ENCODE assay signal across 18 mouse cellular contexts in the genomic region with DNA sequence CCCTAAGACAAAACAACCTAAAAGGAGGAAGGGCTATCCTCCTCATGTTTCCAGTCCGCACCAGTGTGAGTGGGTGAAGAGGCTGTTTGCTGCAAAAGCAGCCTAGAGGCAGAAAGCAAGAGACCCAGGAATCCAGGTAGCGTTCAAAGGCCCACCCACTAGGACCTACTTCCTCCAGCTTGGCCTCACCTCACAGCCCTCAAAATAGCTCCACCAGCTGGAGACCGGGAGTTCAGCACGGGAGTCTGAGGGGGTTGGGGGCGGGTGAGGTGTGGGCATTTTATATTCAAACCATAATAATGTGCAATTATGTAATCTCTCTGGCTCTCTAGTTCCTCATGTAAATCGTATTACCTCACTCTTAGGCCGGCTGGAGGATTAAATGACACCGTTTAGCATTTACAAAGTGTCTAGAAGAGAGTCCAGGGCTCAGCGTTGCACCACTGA. TPM values are rescaled to one million over a fixed set of nuclear protein-coding genes. Genes with fewer than 3 reads are reported as not detected.
DNase-seq lines count a peak whose midpoint lies in the region; ATAC-seq and TF ChIP-seq lines count a peak whose summit lies in the region.
"Had no signal": no experiment of that assay in that cellular context is flagged by ENCODE, and none has a peak within 500 bp of the region (broad histone marks: within the 10 kb centered on the region; RNA-seq: fewer than 3 reads in every experiment).

No protein-coding gene starts in this region.

- peak; percentile 37; the same call in 1 of the 2 replicates for TF ChIP-seq CTCF in kidney, postnatal 0 days (IDR thresholded peaks at IDR 0.05; ENCODE audit: low read depth)
- TF ChIP-seq CTCF in heart, adult 2 months (IDR thresholded peaks at IDR 0.05), result no peak

- no peak overlapping the region for H3K27ac ChIP-seq in kidney, postnatal 0 days
- no peak overlapping the region for H3K27ac ChIP-seq in heart, adult 2 months
- H3K27ac ChIP-seq: embryonic facial prominence, embryonic 12.5 days; forebrain, embryonic 10.5 days; heart, embryonic 15.5 days; limb, embryonic 15.5 days; midbrain, embryonic 12.5 days had no signal

- no peak overlapping the region for H3K4me3 ChIP-seq in kidney, postnatal 0 days (replicated peaks; ENCODE audit: low read depth, low read length)
- no peak overlapping the region for H3K4me3 ChIP-seq in heart, adult 2 months
- H3K4me3 ChIP-seq: embryonic facial prominence, embryonic 12.5 days; forebrain, embryonic 10.5 days; heart, embryonic 15.5 days; limb, embryonic 15.5 days; midbrain, embryonic 12.5 days had no signal

- H3K27me3 ChIP-seq in kidney, postnatal 0 days (ENCODE audit: insufficient read depth, low read length), result no peaks in the 10 kb centered on the region
- H3K27me3 ChIP-seq in heart, adult 2 months (ENCODE audit: control insufficient read depth, insufficient read depth, low read length), result no peaks in the 10 kb centered on the region
- H3K27me3 ChIP-seq: heart, embryonic 15.5 days; limb, embryonic 15.5 days had no signal

- H3K36me3 ChIP-seq in kidney, postnatal 0 days (ENCODE audit: insufficient read depth, low read length), result no peaks in the 10 kb centered on the region
- no peaks in the 10 kb centered on the region for H3K36me3 ChIP-seq in heart, adult 2 months (ENCODE audit: control insufficient read depth, insufficient read depth, low read length)
- H3K36me3 ChIP-seq: embryonic facial prominence, embryonic 12.5 days; forebrain, embryonic 10.5 days; heart, embryonic 15.5 days; limb, embryonic 15.5 days; midbrain, embryonic 12.5 days had no signal

- no peak overlapping the region for H3K9ac ChIP-seq in kidney, postnatal 0 days (ENCODE audit: low read depth, low read length)
- no peak overlapping the region for H3K9ac ChIP-seq in heart, adult 2 months (ENCODE audit: low read depth, low read length)
- H3K9ac ChIP-seq: embryonic facial prominence, embryonic 12.5 days; heart, embryonic 15.5 days; limb, embryonic 15.5 days; midbrain, embryonic 12.5 days had no signal

- H3K4me2 ChIP-seq in kidney, postnatal 0 days (ENCODE audit: low read length), result no peak overlapping the region
- H3K4me2 ChIP-seq: embryonic facial prominence, embryonic 12.5 days; heart, embryonic 15.5 days; limb, embryonic 15.5 days; midbrain, embryonic 12.5 days had no signal

- no peak for TF ChIP-seq POLR2A in heart, adult 2 months (IDR thresholded peaks at IDR 0.05; ENCODE audit: insufficient read depth, low read depth, low read length)

- intact Hi-C loops in heart, adult 2 months (cut with DNase I), result no loop called here

- 44% methylated on average over 9 of the region's 9 CpGs for WGBS in kidney, postnatal 0 days
- 52% methylated on average over 9 of the region's 9 CpGs for WGBS in heart, adult 2 months

- no peaks in the 10 kb centered on the region for H3K4me1 ChIP-seq in kidney, postnatal 0 days (replicated peaks; ENCODE audit: insufficient read depth, low read length)
- H3K4me1 ChIP-seq in heart, adult 2 months (ENCODE audit: control insufficient read depth, insufficient read depth, low read length), result peaks cover 1% of the 10 kb centered on the region; the same call in 1 of the 2 replicates

- no peaks in the 10 kb centered on the region for H3K79me2 ChIP-seq in heart, adult 2 months (replicated peaks; ENCODE audit: control insufficient read depth, insufficient read depth, low read length)

- no peak for TF ChIP-seq EP300 in heart, adult 2 months (IDR thresholded peaks at IDR 0.05; ENCODE audit: insufficient read depth, low read depth, low read length)

- ATAC-seq in kidney, postnatal 0 days (replicated peaks; ENCODE audit: low FRiP score, low read depth), result no peak
- peak; percentile 68 for ATAC-seq in granulocyte monocyte progenitor cell, adult 5-6 weeks (replicated peaks; ENCODE audit: poor library complexity, severe bottlenecking)

- DNase-seq in kidney, postnatal 0 days (ENCODE audit: low spot score), result no peak
- DNase-seq in kidney, adult 9 months, result no peak
- peak; percentile 68 for DNase-seq in right cerebral cortex, adult 18-20 months
- no peak for DNase-seq in right cerebral cortex, postnatal 10 days (ENCODE audit: low spot score in 2 of 2)
- DNase-seq in R1 (ENCODE audit: low read depth, low spot score), result peak; percentile 21
- no peak for DNase-seq in heart, adult 2 months
- no peak for DNase-seq in layer of hippocampus, postnatal 10 days (ENCODE audit: low spot score in 2 of 2)
- DNase-seq: adrenal gland, adult 8-10 months; cerebellum, adult 18-20 months; heart, adult 18-20 months; lung, adult 18-20 months; lung, postnatal 4 days had no signal

- no peaks in the 10 kb centered on the region for H3K9me3 ChIP-seq in kidney, postnatal 0 days (replicated peaks; ENCODE audit: low read length)
- H3K9me3 ChIP-seq: embryonic facial prominence, embryonic 12.5 days; forebrain, embryonic 10.5 days; heart, embryonic 15.5 days; limb, embryonic 15.5 days; midbrain, embryonic 12.5 days had no signal

RNA-seq across cellular contexts. Expression of a gene that starts 20.7 kb away (rescaled TPM):
- polyA plus RNA-seq in kidney, postnatal 0 days (2015; fragmentation: Nextera tagmentation; extraction: Ambion mirVana), result 27.5 and 28.6 TPM in 2 replicates
- total RNA-seq in granulocyte monocyte progenitor cell, adult 5-6 weeks (2014; fragmentation: Nextera tagmentation), result 14.3 and 16.8 TPM in 2 replicates
- total RNA-seq in granulocyte monocyte progenitor cell, adult 5-6 weeks (2017), result 45.2 and 102 TPM in 2 replicates
- 10 to 100 TPM; 35.4 to 37.1 TPM for total RNA-seq in heart, adult 2 months (2021)
- polyA plus RNA-seq in heart, adult 2 months (2012; rRNA removed), result 40.4 and 45.3 TPM in 2 replicates
- 10 to 100 TPM; 23.5 to 24.6 TPM for total RNA-seq in layer of hippocampus, postnatal 10 days (2021)

RNA-seq across cellular contexts. Expression of a gene that starts 54.2 kb away (rescaled TPM):
- 53.6 and 55.8 TPM in 2 replicates for polyA plus RNA-seq in kidney, postnatal 0 days (2015; fragmentation: Nextera tagmentation; extraction: Ambion mirVana)
- 22.9 and 32.1 TPM in 2 replicates for total RNA-seq in granulocyte monocyte progenitor cell, adult 5-6 weeks (2014; fragmentation: Nextera tagmentation)
- total RNA-seq in granulocyte monocyte progenitor cell, adult 5-6 weeks (2017), result 24.1 and 29.5 TPM in 2 replicates
- 10 to 100 TPM; 18.4 to 19.0 TPM for total RNA-seq in heart, adult 2 months (2021)
- 42.4 and 59.7 TPM in 2 replicates for polyA plus RNA-seq in heart, adult 2 months (2012; rRNA removed)
- total RNA-seq in layer of hippocampus, postnatal 10 days (2021), result 10 to 100 TPM; 16.2 to 19.4 TPM

Comparison
In these comparisons a context has a peak if more than half of its experiments do, and no peak if none do; other contexts are left out.
1. DNase-seq: peak in right cerebral cortex, adult 18-20 months (single experiment) and R1 (single experiment); none in kidney, postnatal 0 days (single experiment), kidney, adult 9 months (single experiment), right cerebral cortex, postnatal 10 days (0 of 2), heart, adult 2 months (0 of 2) and layer of hippocampus, postnatal 10 days (0 of 2).